Mouse (Mus musculus) effector memory CD4-positive, alpha-beta T cell, adult 7 months (primary cell): ENCODE measurements around the gene Lcmt2. TPM values are rescaled to one million over a fixed set of nuclear protein-coding genes. Genes with fewer than 3 reads are reported as not detected.

Experiments used
- polyA plus RNA-seq: library from polyadenylated mRNA; unstranded; fragments of 100-300 nt; shearing (Covaris generic); gene quantifications from one replicate; pipeline ENCODE4 v1.2.1, GENCODE M21; 2017

The Lcmt2 gene
- 12.6 TPM for polyA plus RNA-seq

GRCm38 (mm10) chr2:121140018-121140882, at the start of gene Lcmt2, which contains the start of gene Adal:
TSS of gene Lcmt2 (minus strand) at chr2:121140653.
TSS of gene Adal (plus strand) at chr2:121140428.

GRCm38 (mm10) chr2:121170980-121171742, 30.7 kb upstream of the Lcmt2 start, which contains the start of gene Zscan29:
TSS of gene Zscan29 (minus strand) at chr2:121171125.

GRCm38 (mm10) chr2:121170481-121170971, 30.1 kb upstream of the Lcmt2 start, which contains the start of gene Tubgcp4:
TSS of gene Tubgcp4 (plus strand) at chr2:121170654.

GRCm38 (mm10) chr2:121109695-121110094, 30.8 kb downstream of the Lcmt2 start, which contains the start of gene Tgm7:
TSS of gene Tgm7 (minus strand) at chr2:121109795.

GRCm38 (mm10) chr2:121085480-121086185, 54.8 kb downstream of the Lcmt2 start, which contains the start of gene Tgm5:
TSS of gene Tgm5 (minus strand) at chr2:121085841.

Other genes starting within 250 kb of the Lcmt2 start
- 46.8 TPM for gene Ubr1, start 169.9 kb downstream of the Lcmt2 start, polyA plus RNA-seq
- 21.4 TPM for gene Tmem62, start 163.6 kb downstream of the Lcmt2 start, polyA plus RNA-seq
- 110 TPM for gene Ccndbp1, start 132.2 kb downstream of the Lcmt2 start, polyA plus RNA-seq
- gene Epb42, start 103.6 kb downstream of the Lcmt2 start, polyA plus RNA-seq: 0.78 TPM
- gene Tgm5, start 54.8 kb downstream of the Lcmt2 start, polyA plus RNA-seq: not detected
- not detected for gene Tgm7, start 30.9 kb downstream of the Lcmt2 start, polyA plus RNA-seq
- gene Adal, start 225 bp downstream of the Lcmt2 start, polyA plus RNA-seq: 5.4 TPM
- 49.8 TPM for gene Tubgcp4, start 30.0 kb upstream of the Lcmt2 start, polyA plus RNA-seq
- 23.4 TPM for gene Zscan29, start 30.5 kb upstream of the Lcmt2 start, polyA plus RNA-seq
- 65.7 TPM for gene Trp53bp1, start 130.8 kb upstream of the Lcmt2 start, polyA plus RNA-seq
- gene Map1a, start 148.9 kb upstream of the Lcmt2 start, polyA plus RNA-seq: 0.85 TPM
- 6.9 TPM for gene Ppip5k1, start 214.7 kb upstream of the Lcmt2 start, polyA plus RNA-seq
- gene Ckmt1, start 217.1 kb upstream of the Lcmt2 start, polyA plus RNA-seq: 1.6 TPM
- not detected for gene Strc, start 246.5 kb upstream of the Lcmt2 start, polyA plus RNA-seq